ENCODE assay signal across 25 mouse cellular contexts in genomic region chr11:108320561-108320960, GRCm38 (mm10). TPM values are rescaled to one million over a fixed set of nuclear protein-coding genes. Genes with fewer than 3 reads are reported as not detected.
DNase-seq lines count a peak whose midpoint lies in the region; ATAC-seq and TF ChIP-seq lines count a peak whose summit lies in the region.
"Had no signal": no experiment of that assay in that cellular context is flagged by ENCODE, and none has a peak within 500 bp of the region (broad histone marks: within the 10 kb centered on the region; RNA-seq: fewer than 3 reads in every experiment).

No protein-coding gene starts in this region.

- H3K9me3 ChIP-seq in megakaryocyte, embryonic 14.5 days: no peaks in the 10 kb centered on the region
- no peaks in the 10 kb centered on the region for H3K9me3 ChIP-seq in midbrain, embryonic 11.5 days (ENCODE audit: control insufficient read depth, low read length)
- no peaks in the 10 kb centered on the region for H3K9me3 ChIP-seq in midbrain, embryonic 10.5 days (replicated peaks)
- H3K9me3 ChIP-seq in MEL (replicated peaks; ENCODE audit: insufficient read depth, low read length): no peaks in the 10 kb centered on the region

- peaks cover 1% of the 10 kb centered on the region; the same call in 1 of the 2 replicates for H3K79me2 ChIP-seq in MEL (ENCODE audit: control insufficient read depth, insufficient read depth, low read length, poor library complexity)

- H3K4me2 ChIP-seq in midbrain, embryonic 11.5 days: no peak overlapping the region

- H3K4me3 ChIP-seq in megakaryocyte, embryonic 14.5 days (replicated peaks): peak overlapping the region; percentile 86
- no peak overlapping the region for H3K4me3 ChIP-seq in midbrain, embryonic 11.5 days (ENCODE audit: low read depth, low read length)
- H3K4me3 ChIP-seq in midbrain, embryonic 10.5 days: no peak overlapping the region
- no peak overlapping the region for H3K4me3 ChIP-seq in MEL (ENCODE audit: control insufficient read depth in 1 of 2, insufficient read depth in 1 of 2, low read depth in 2 of 2, low read length in 2 of 2)

- 86% methylated on average over 7 of the region's 7 CpGs for WGBS in midbrain, embryonic 11.5 days
- 83% methylated on average over 7 of the region's 7 CpGs for WGBS in midbrain, embryonic 10.5 days

- H3K27ac ChIP-seq in midbrain, embryonic 11.5 days (ENCODE audit: low read depth, low read length): no peak overlapping the region
- no peak overlapping the region for H3K27ac ChIP-seq in midbrain, embryonic 10.5 days (replicated peaks)
- H3K27ac ChIP-seq in MEL (ENCODE audit: control insufficient read depth, low read depth, low read length): peak overlapping the region; percentile 3; the same call in 1 of the 2 replicates

- no peak for TF ChIP-seq RAD21 in MEL (IDR thresholded peaks at IDR 0.05; ENCODE audit: low read depth, low read length)

- TF ChIP-seq CTCF in MEL (IDR thresholded peaks at IDR 0.05 in 2 of 3, conservative IDR thresholded peaks at IDR 0.05 in 1 of 3; ENCODE audit: control insufficient read depth in 1 of 3, insufficient read depth in 1 of 3, low read depth in 2 of 3, low read length in 3 of 3, poor library complexity in 1 of 3, severe bottlenecking in 1 of 3): no peak

- peak; percentile 18 to 53; a peak in 1 of 4 replicates for TF ChIP-seq EP300 in MEL (IDR thresholded peaks at IDR 0.05; ENCODE audit: low read depth in 1 of 2, low read length in 2 of 2)

- no peak for TF ChIP-seq POLR2A in MEL (IDR thresholded peaks at IDR 0.05; ENCODE audit: control insufficient read depth in 1 of 2, insufficient read depth in 1 of 2, low read depth in 1 of 2, low read length in 2 of 2, poor library complexity in 1 of 2)

- H3K27me3 ChIP-seq in megakaryocyte, embryonic 14.5 days (replicated peaks): no peaks in the 10 kb centered on the region
- no peaks in the 10 kb centered on the region for H3K27me3 ChIP-seq in midbrain, embryonic 11.5 days (ENCODE audit: control insufficient read depth, insufficient read depth, low read length)
- no peaks in the 10 kb centered on the region for H3K27me3 ChIP-seq in midbrain, embryonic 10.5 days (ENCODE audit: low read depth, poor library complexity, severe bottlenecking)
- H3K27me3 ChIP-seq in MEL (ENCODE audit: control insufficient read depth in 1 of 2, insufficient read depth in 2 of 2, low read length in 2 of 2): no peaks in the 10 kb centered on the region
- H3K27me3 ChIP-seq: CH12.LX, Patski had no signal

- no peak overlapping the region for H3K9ac ChIP-seq in midbrain, embryonic 11.5 days (ENCODE audit: low read length)
- H3K9ac ChIP-seq in MEL (ENCODE audit: control insufficient read depth, low read depth, low read length, poor library complexity, severe bottlenecking): no peak overlapping the region

- ATAC-seq in megakaryocyte, adult 5-6 weeks (ENCODE audit: poor library complexity, severe bottlenecking): no peak
- ATAC-seq in midbrain, embryonic 11.5 days (ENCODE audit: low FRiP score): no peak
- ATAC-seq: activated CD4-positive, CD25-positive, alpha-beta regulatory T cell, adult 4 months; CD4-positive, CD25-positive, alpha-beta regulatory T cell, adult 4 months; Patski had no signal

- intact Hi-C loops in heart, postnatal 36 days (cut with DNase I): no loop called here

- peak; percentile 75 for DNase-seq in heart, adult 11 months
- DNase-seq in heart, postnatal 36 days: no peak
- DNase-seq in midbrain, embryonic 11.5 days (ENCODE audit: low spot score, missing footprints): peak; percentile 35
- no peak for DNase-seq in midbrain, embryonic 10.5 days (ENCODE audit: low spot score)
- DNase-seq in MEL (ENCODE audit: low read depth, low spot score): peak; percentile 55
- DNase-seq in adrenal gland, adult 18-20 months (ENCODE audit: low spot score in 2 of 2): no peak
- DNase-seq: adrenal gland, adult 2 months; adrenal gland, adult 8-10 months; adrenal gland, postnatal 10 days; adrenal gland, postnatal 14 days; adrenal gland, postnatal 25 days; adrenal gland, postnatal 36 days; B cell, adult 2 months; cerebellum, adult 11 months; cerebellum, adult 11-12 months; cerebellum, adult 18-20 months; cerebellum, adult 2 months had no signal

- H3K4me1 ChIP-seq in megakaryocyte, embryonic 14.5 days: peaks cover 100% of the 10 kb centered on the region
- H3K4me1 ChIP-seq in midbrain, embryonic 11.5 days (ENCODE audit: control insufficient read depth, insufficient read depth, low read length): no peaks in the 10 kb centered on the region
- 0 out of 2 replicates have a peak, but pooled peaks cover 3% of the 10 kb centered on the region for H3K4me1 ChIP-seq in midbrain, embryonic 10.5 days
- H3K4me1 ChIP-seq in MEL (ENCODE audit: control insufficient read depth in 1 of 2, insufficient read depth in 2 of 2, low read length in 2 of 2): peaks cover 19 to 30% of the 10 kb centered on the region in 2 experiments

- peaks cover 100% of the 10 kb centered on the region for H3K36me3 ChIP-seq in megakaryocyte, embryonic 14.5 days (replicated peaks; ENCODE audit: low read length)
- no peaks in the 10 kb centered on the region for H3K36me3 ChIP-seq in midbrain, embryonic 11.5 days (ENCODE audit: control insufficient read depth, insufficient read depth, low read length)
- no peaks in the 10 kb centered on the region for H3K36me3 ChIP-seq in midbrain, embryonic 10.5 days
- peaks cover 0 to 35% of the 10 kb centered on the region in 2 experiments; a peak in 2 of 4 replicates for H3K36me3 ChIP-seq in MEL (ENCODE audit: control insufficient read depth in 1 of 2, insufficient read depth in 2 of 2, low read length in 2 of 2)
- H3K36me3 ChIP-seq: G1E had no signal

TF ChIP-seq in MEL, 35 proteins besides CTCF, POLR2A, EP300 and RAD21 (continues in another document):
- TF ChIP-seq TCF12 (IDR thresholded peaks at IDR 0.05; ENCODE audit: low read depth, low read length): no peak
- no peak for TF ChIP-seq TAL1 (IDR thresholded peaks at IDR 0.05; ENCODE audit: low read length)
- TF ChIP-seq ZKSCAN1 (IDR thresholded peaks at IDR 0.05; ENCODE audit: low read depth, low read length): no peak
- TF ChIP-seq E2F4 (IDR thresholded peaks at IDR 0.05; ENCODE audit: borderline replicate concordance, low read depth, low read length): no peak
- TF ChIP-seq CHD1 (IDR thresholded peaks at IDR 0.05; ENCODE audit: low read depth, low read length): no peak
- TF ChIP-seq CHD2 (IDR thresholded peaks at IDR 0.05; ENCODE audit: low read length): no peak
- no peak for TF ChIP-seq POLR2AphosphoS5 (IDR thresholded peaks at IDR 0.05; ENCODE audit: borderline replicate concordance, low read depth, low read length)
- TF ChIP-seq MXI1 (IDR thresholded peaks at IDR 0.05; ENCODE audit: low read depth, low read length): no peak
- no peak for TF ChIP-seq GABPA (IDR thresholded peaks at IDR 0.05; ENCODE audit: low read depth, low read length)
- no peak for TF ChIP-seq BHLHE40 (IDR thresholded peaks at IDR 0.05; ENCODE audit: borderline replicate concordance, low read depth, low read length)
- TF ChIP-seq MAZ (IDR thresholded peaks at IDR 0.05; ENCODE audit: low read depth, low read length): no peak
- no peak for TF ChIP-seq MEF2A (IDR thresholded peaks at IDR 0.05; ENCODE audit: extremely low read depth, insufficient replicate concordance, low read depth, low read length, poor library complexity, severe bottlenecking)
- peak; percentile 16; the same call in 1 of the 2 replicates for TF ChIP-seq ETS1 (IDR thresholded peaks at IDR 0.05; ENCODE audit: low read depth, low read length)
- no peak for TF ChIP-seq NELFE (IDR thresholded peaks at IDR 0.05; ENCODE audit: low read depth, low read length)
- TF ChIP-seq USF2 (IDR thresholded peaks at IDR 0.05; ENCODE audit: borderline replicate concordance in 1 of 2, insufficient read depth in 1 of 2, low read depth in 1 of 2, low read length in 2 of 2): no peak
- TF ChIP-seq ELF1 (IDR thresholded peaks at IDR 0.05; ENCODE audit: low read depth, low read length): 0 out of 2 replicates have a peak, but pooled peaks have one; percentile 25
- no peak for TF ChIP-seq ZNF384 (IDR thresholded peaks at IDR 0.05; ENCODE audit: low read depth, low read length)
- no peak for TF ChIP-seq MYC (IDR thresholded peaks at IDR 0.05; ENCODE audit: low read depth, low read length)
- TF ChIP-seq ZMIZ1 (IDR thresholded peaks at IDR 0.05; ENCODE audit: low read depth, low read length): no peak
- no peak for TF ChIP-seq POLR2AphosphoS2 (IDR thresholded peaks at IDR 0.05; ENCODE audit: low read length)
- peak; percentile 49 for TF ChIP-seq SIN3A (IDR thresholded peaks at IDR 0.05; ENCODE audit: low read length)
- peak; percentile 32; the same call in 1 of the 2 replicates for TF ChIP-seq HCFC1 (IDR thresholded peaks at IDR 0.05; ENCODE audit: low read depth, low read length)
- peak; percentile 46 for TF ChIP-seq GATA1 (IDR thresholded peaks at IDR 0.05; ENCODE audit: low read depth, low read length)
- TF ChIP-seq USF1 (IDR thresholded peaks at IDR 0.05; ENCODE audit: low read depth, low read length): no peak

RNA-seq across cellular contexts. Expression of gene Apoh, which starts 22.6 kb away (rescaled TPM):
- not detected for total RNA-seq in heart, postnatal 36 days (2021)
- polyA plus RNA-seq in megakaryocyte, embryonic 14.5 days (2012; ENCODE audit: insufficient read depth, low replicate concordance): not detected in 2 replicates
- total RNA-seq in megakaryocyte, adult 5-6 weeks (2015): not detected in 2 replicates
- total RNA-seq in megakaryocyte, adult 5-6 weeks (2017): not detected in 2 replicates
- polyA plus RNA-seq in midbrain, embryonic 11.5 days (2014; fragmentation: Nextera tagmentation; extraction: Ambion mirVana): not detected in 2 replicates
- polyA plus RNA-seq in midbrain, embryonic 10.5 days (2016; fragmentation: Nextera tagmentation; extraction: Ambion mirVana): not detected in 2 replicates
- total RNA-seq in MEL (2012; rRNA removed): not detected in 2 replicates
- polyA plus RNA-seq in MEL (2012; ENCODE audit: insufficient read depth in 1 of 2, insufficient read length in 2 of 2, low read depth in 1 of 2, low replicate concordance in 2 of 2, missing spikeins in 1 of 2): not detected
- under 1 TPM in 1 of 2 experiments, not detected in 1; 0.27 TPM for total RNA-seq in adrenal gland, adult 18-20 months (2021)
- total RNA-seq: adrenal gland, postnatal 25 days; ES-E14; G1E had no signal
- polyA plus RNA-seq: activated CD4-positive, CD25-positive, alpha-beta regulatory T cell, adult 4 months; CD4-positive, CD25-positive, alpha-beta regulatory T cell, adult 4 months; G1E had no signal

RNA-seq across cellular contexts. Expression of gene Prkca, which starts 23.2 kb away (rescaled TPM):
- 10 to 100 TPM; 33.6 to 41.0 TPM for total RNA-seq in heart, postnatal 36 days (2021)
- polyA plus RNA-seq in megakaryocyte, embryonic 14.5 days (2012; ENCODE audit: insufficient read depth, low replicate concordance): 35.7 and 36.2 TPM in 2 replicates
- total RNA-seq in megakaryocyte, adult 5-6 weeks (2015): 6.4 and 6.9 TPM in 2 replicates
- 1.6 and 4.3 TPM in 2 replicates for total RNA-seq in megakaryocyte, adult 5-6 weeks (2017)
- 3.3 and 4.5 TPM in 2 replicates for polyA plus RNA-seq in midbrain, embryonic 11.5 days (2014; fragmentation: Nextera tagmentation; extraction: Ambion mirVana)
- 2.5 and 2.6 TPM in 2 replicates for polyA plus RNA-seq in midbrain, embryonic 10.5 days (2016; fragmentation: Nextera tagmentation; extraction: Ambion mirVana)
- 15.3 and 22.9 TPM in 2 replicates for total RNA-seq in MEL (2012; rRNA removed)
- polyA plus RNA-seq in MEL (2012; ENCODE audit: insufficient read depth in 1 of 2, insufficient read length in 2 of 2, low read depth in 1 of 2, low replicate concordance in 2 of 2, missing spikeins in 1 of 2): 10 to 100 TPM; 19.9 to 30.9 TPM
- 10 to 100 TPM in 1 of 2 experiments, 1 to 10 TPM in 1; 7.3 to 12.0 TPM for total RNA-seq in adrenal gland, adult 18-20 months (2021)
- polyA plus RNA-seq: G1E had no signal

Comparison
In these comparisons a context has a peak if more than half of its experiments do, and no peak if none do; other contexts are left out.
1. DNase-seq: peak in heart, adult 11 months (single experiment), midbrain, embryonic 11.5 days (single experiment) and MEL (single experiment); none in heart, postnatal 36 days (0 of 2), midbrain, embryonic 10.5 days (single experiment) and adrenal gland, adult 18-20 months (0 of 2).